Mouse (Mus musculus): ENCODE measurements around the gene Fam189b.
"Not testable (repeated sequence)": the region's sequence is repeated elsewhere in the genome, so short reads cannot be mapped to it uniquely, and the experiment has no call there.

Gene Fam189b

GRCm38 (mm10) chr3:89202253-89203141 lies 19.6 kb downstream of the Fam189b start, which contains the start of gene Gba:
Gba (plus strand) TSS chr3:89202928.
- peak; percentile 95 for DNase-seq (ENCODE audit: extremely low read depth, low read depth)

- DNase-seq (ENCODE audit: extremely low read depth, low read depth) = no peak
These were observed 20.2 kb downstream of the Fam189b start for GRCm38 (mm10) chr3:89203142-89203514.

DNA sequence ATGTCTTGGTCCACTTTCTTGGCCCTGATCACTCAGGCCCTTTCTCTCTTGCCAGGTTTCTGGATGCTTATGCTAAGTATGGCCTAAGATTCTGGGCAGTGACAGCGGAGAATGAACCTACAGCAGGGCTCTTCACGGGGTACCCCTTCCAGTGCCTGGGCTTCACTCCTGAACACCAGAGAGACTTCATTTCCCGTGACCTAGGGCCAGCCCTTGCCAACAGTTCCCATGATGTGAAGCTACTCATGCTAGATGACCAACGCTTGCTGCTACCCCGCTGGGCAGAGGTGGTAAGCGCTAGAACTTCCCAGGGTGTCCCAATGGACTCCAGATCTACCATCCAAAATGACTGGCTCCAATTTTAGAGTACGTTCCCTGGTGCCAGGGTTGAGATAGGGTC lies 23.1 kb downstream of the Fam189b start:
- DNase-seq (ENCODE audit: extremely low read depth, low read depth) = no peak

DNA sequence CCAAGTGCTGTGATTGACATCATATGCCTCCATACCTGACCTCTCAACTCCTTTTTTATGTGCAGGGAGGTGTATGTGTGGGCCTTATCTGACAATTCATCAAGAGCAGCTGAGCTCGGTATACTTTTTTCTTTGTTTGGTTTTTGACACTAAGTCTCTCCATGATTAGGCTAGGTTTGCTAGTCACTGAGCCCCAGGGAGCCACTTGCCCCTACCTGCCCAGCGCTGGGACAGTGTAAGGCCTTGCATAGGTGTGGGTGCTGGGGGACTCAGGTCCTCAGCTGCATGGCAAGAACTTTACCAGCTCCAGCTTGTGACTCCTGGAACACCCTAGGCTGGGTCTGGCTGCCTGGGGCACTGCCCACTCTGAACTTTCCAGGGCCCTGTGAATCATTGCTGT lies 23.8 kb downstream of the Fam189b start:
- no peak for DNase-seq (ENCODE audit: extremely low read depth, low read depth)

GRCm38 (mm10) chr3:89208075-89208657 lies 25.2 kb downstream of the Fam189b start:
- no peak for DNase-seq (ENCODE audit: extremely low read depth, low read depth)

GRCm38 (mm10) chr3:89208736-89209135 lies 25.8 kb downstream of the Fam189b start:
- no peak for DNase-seq (ENCODE audit: extremely low read depth, low read depth)

GRCm38 (mm10) chr3:89209731-89210130 lies 26.8 kb downstream of the Fam189b start:
- DNase-seq (ENCODE audit: extremely low read depth, low read depth) = no peak

GRCm38 (mm10) chr3:89210162-89210561 lies 27.2 kb downstream of the Fam189b start:
- no peak for DNase-seq (ENCODE audit: extremely low read depth, low read depth)

DNA sequence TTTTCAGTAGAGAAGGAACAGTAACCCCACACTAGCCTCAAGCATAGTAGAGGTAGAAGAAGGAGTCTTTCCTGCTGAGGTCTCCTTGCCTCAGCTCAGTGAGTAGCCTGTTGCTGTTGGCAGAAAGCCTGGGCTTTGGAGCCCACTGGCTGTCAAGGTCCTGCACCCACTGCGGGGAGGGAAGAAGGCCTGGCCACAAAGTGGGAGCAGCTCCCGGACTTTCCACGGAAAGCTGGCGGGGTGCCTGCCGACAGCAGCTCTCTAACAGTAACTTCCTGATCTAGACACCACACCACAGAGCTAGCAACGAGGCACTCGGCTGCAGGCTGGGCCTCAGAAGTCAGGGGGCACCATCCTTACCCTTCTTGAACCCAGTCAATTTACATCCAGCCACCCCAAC lies 27.8 kb downstream of the Fam189b start:
- DNase-seq (ENCODE audit: extremely low read depth, low read depth) = no peak

DNA sequence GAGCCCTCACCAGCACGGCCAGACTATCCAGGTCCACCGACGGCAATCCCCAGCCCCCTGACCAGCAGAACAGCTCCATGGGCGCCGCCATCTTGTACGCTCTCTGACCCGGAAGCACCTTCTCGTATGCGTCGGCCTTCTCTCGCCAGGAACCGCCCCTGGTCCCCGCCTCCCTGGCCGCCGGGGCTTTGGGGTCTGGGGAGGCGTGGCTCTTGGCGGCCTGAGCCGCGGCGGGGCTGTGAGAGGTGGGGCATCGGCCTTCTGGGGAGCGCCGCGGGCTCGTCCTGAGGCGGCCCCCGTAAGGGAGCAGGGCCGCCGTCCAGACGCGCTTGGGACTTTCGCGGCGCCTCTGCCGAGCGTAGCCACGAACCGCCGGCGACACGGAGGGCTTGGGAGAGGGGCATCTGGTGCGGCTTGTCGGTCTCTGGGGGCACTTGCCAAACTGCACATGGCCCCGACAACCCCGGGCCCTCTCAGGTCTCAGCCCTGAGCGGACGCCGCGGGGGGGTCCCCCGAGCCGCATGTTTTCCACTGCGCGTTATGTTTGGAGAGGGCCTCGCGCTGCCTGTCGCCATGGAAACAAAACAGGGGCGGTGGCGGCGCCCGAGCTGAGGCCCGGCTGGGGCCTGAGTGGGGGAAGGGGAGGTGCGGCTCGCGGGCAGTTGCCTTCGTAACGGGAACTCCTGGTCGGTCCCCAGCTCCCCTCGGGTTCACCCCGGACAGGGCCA lies 31.0 kb downstream of the Fam189b start:
- peak; percentile 86 for DNase-seq (ENCODE audit: extremely low read depth, low read depth)

DNA sequence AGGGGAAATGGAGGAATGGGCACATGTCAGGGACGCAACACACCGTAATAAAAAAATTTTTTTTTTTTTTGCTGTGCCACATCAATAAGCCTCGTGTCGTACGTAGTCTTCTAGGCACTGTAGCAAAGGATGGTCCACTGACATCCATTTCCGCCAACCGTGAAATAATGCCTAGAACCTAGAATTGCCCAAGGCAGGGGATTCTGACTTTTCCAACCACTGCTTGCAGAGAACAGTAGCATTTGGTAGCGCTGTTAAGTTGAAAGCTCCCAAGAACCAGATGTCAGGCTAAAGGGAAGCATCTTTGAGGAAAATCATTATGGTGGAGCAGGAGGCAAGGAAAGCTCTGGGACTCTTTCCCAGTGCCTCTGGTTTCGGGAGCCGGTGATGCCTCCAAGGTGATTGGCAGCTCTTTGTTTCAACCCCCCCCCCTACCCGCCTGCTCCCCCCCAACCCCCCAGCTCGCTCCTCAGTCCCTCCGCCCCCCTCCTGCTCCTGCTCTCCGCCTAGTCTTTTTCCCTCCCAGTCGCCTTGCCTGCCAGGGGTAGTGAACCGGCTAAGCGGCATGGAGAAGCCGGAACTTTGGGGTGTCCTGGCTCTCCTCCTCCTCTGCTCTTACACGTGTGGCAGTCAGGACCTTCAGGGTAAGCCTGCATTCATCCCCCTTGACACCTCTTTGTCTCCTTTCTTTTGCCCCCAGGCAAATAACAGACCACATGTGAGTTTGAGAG lies 31.9 kb downstream of the Fam189b start, which contains the start of gene Thbs3:
Thbs3 (plus strand) TSS at position 500 of the 731 bp plus-strand sequence.
- DNase-seq (ENCODE audit: extremely low read depth, low read depth) = no peak

DNA sequence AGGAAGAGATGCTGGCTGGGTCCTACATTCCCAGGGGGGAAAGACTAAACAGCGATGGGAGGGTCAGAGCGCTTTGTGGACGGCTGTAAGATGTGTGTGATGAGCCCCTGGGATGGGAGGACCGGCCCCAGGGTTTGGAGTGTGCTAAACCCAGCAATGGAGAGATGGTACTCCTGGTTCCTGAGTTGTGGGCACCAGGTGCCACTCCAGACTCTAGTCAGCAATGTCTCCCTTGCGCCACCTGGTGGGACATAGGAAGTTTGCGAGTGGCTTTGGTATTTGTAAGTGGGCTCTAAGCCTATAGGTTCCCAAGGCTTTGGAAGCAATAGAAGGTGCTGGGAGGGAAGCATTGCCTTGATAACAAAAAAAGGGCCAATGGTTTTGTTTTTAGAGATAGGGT lies 32.9 kb downstream of the Fam189b start:
- DNase-seq (ENCODE audit: extremely low read depth, low read depth) = peak; percentile 87

GRCm38 (mm10) chr3:89216407-89216806 lies 33.5 kb downstream of the Fam189b start:
- DNase-seq (ENCODE audit: extremely low read depth, low read depth) = not testable (repeated sequence)

DNA sequence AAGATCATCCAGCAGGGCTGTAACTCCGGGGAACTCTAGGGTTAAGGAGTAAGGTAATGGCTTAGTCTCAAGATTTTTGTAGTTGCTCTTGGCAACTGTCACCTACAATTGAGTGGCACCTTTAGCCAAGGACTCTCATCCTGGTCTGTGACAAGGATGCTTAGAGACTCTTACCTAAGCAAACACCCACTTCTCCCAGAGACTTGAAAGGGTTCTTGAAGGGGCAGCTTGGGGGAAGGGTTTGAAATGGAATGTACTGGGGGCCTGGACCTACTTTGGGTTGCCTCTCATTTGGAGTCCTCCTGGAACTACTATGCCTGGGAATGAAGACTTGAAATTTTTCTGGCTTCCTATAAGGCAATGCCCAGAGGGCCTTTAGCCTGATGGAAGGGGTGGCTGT lies 35.3 kb downstream of the Fam189b start:
- DNase-seq (ENCODE audit: extremely low read depth, low read depth) = no peak

- no peak for DNase-seq (ENCODE audit: extremely low read depth, low read depth)
These were observed 36.6 kb downstream of the Fam189b start for GRCm38 (mm10) chr3:89219546-89219945.

- no peak for DNase-seq (ENCODE audit: extremely low read depth, low read depth)
These were observed 38.2 kb downstream of the Fam189b start for GRCm38 (mm10) chr3:89221167-89221566.

DNA sequence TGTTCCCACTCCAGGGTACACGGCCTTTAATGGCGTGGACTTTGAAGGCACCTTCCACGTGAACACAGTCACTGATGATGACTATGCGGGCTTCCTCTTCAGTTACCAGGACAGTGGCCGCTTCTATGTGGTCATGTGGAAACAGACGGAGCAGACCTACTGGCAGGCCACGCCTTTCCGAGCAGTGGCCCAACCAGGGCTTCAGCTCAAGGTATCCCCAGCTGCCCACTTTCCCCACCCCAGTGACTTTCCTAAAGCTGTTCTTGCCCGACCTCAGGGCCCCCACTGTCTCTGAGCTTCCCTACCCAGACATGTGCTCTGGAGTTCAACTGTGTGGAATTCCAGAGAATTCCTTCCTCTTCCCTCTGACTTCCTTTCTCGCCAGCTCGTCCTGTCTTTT lies 41.9 kb downstream of the Fam189b start:
- DNase-seq (ENCODE audit: extremely low read depth, low read depth) = no peak

DNA sequence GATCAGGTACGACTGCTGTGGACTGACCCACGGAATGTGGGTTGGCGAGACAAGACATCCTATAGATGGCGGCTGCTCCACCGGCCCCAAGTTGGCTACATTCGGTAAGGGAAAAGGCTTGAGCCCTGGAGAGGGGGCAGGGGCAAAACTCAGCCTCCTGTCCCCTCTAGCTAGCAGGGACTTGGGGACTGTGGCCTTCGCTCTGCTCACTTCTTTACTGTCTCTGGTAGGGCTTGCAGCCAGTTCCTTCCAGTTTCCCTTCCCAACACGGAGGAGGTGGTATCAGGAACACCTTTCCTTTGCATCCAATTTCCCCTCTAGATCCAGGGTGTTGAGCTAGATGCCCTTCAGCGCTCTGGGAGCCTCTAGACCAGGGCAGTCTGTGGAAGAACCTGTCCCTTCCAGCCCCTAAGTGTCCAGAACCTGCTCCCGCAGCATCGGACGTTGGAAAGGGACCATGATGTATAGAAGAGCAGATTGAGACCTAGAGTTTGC lies 42.4 kb downstream of the Fam189b start:
- DNase-seq (ENCODE audit: extremely low read depth, low read depth) = no peak

GRCm38 (mm10) chr3:89225918-89226317 lies 43.0 kb downstream of the Fam189b start:
- DNase-seq (ENCODE audit: extremely low read depth, low read depth) = no peak

GRCm38 (mm10) chr3:89226361-89226760 lies 43.4 kb downstream of the Fam189b start:
- DNase-seq (ENCODE audit: extremely low read depth, low read depth) = no peak

- DNase-seq (ENCODE audit: extremely low read depth, low read depth) = no peak
These were observed 44.0 kb downstream of the Fam189b start, which contains the start of gene Mtx1 for GRCm38 (mm10) chr3:89226900-89227299. Mtx1 (minus strand) TSS chr3:89227088.

Measured in MEL-GATA-1-ER (cell line).